In genomic region chr3:153957916-153958315, GRCm38 (mm10) we compare ENCODE assay signal across 21 mouse cellular contexts.
"Had no signal": no experiment of that assay in that cellular context is flagged by ENCODE, and none has a peak within 500 bp of the region (broad histone marks: within the 10 kb centered on the region; RNA-seq: fewer than 3 reads in every experiment).

No protein-coding gene starts in this region.

- H3K9ac ChIP-seq: limb, embryonic 13.5 days; liver, embryonic 12.5 days; liver, embryonic 15.5 days; lung, embryonic 15.5 days; neural tube, embryonic 12.5 days; neural tube, embryonic 15.5 days had no signal

- H3K4me3 ChIP-seq: layer of hippocampus, adult 2 months; limb, embryonic 10.5 days; limb, embryonic 13.5 days; liver, embryonic 12.5 days; liver, embryonic 15.5 days; lung, embryonic 15.5 days; midbrain, embryonic 10.5 days; neural tube, embryonic 12.5 days; neural tube, embryonic 15.5 days had no signal

- H3K4me1 ChIP-seq: limb, embryonic 10.5 days; limb, embryonic 13.5 days; liver, embryonic 12.5 days; liver, embryonic 15.5 days; lung, embryonic 15.5 days; midbrain, embryonic 10.5 days; neural tube, embryonic 12.5 days; neural tube, embryonic 15.5 days had no signal

- ATAC-seq: liver, embryonic 12.5 days had no signal

- H3K36me3 ChIP-seq: limb, embryonic 10.5 days; limb, embryonic 13.5 days; liver, embryonic 12.5 days; liver, embryonic 15.5 days; lung, embryonic 15.5 days; midbrain, embryonic 10.5 days; neural tube, embryonic 12.5 days; neural tube, embryonic 15.5 days had no signal

- H3K27ac ChIP-seq: layer of hippocampus, adult 2 months; limb, embryonic 10.5 days; limb, embryonic 13.5 days; liver, embryonic 12.5 days; liver, embryonic 15.5 days; lung, embryonic 15.5 days; midbrain, embryonic 10.5 days; neural tube, embryonic 12.5 days; neural tube, embryonic 15.5 days; stomach, postnatal 0 days had no signal

- H3K9me3 ChIP-seq: limb, embryonic 10.5 days; limb, embryonic 13.5 days; liver, embryonic 12.5 days; liver, embryonic 15.5 days; lung, embryonic 15.5 days; midbrain, embryonic 10.5 days; neural tube, embryonic 12.5 days; neural tube, embryonic 15.5 days had no signal

- H3K27me3 ChIP-seq: limb, embryonic 13.5 days; liver, embryonic 12.5 days; lung, embryonic 15.5 days; megakaryocyte, embryonic 14.5 days; neural tube, embryonic 12.5 days; neural tube, embryonic 15.5 days had no signal

- DNase-seq: kidney, adult 9 months; layer of hippocampus, adult 9-11 months; liver; lung, adult 18-20 months; lung, postnatal 10 days; lung, postnatal 36 days; midbrain, embryonic 14.5 days; retina, postnatal 1 day; thymus, adult 2 months; thymus, postnatal 14 days had no signal

- H3K4me2 ChIP-seq: limb, embryonic 13.5 days; liver, embryonic 12.5 days; liver, embryonic 15.5 days; lung, embryonic 15.5 days; neural tube, embryonic 12.5 days; neural tube, embryonic 15.5 days had no signal
